Mouse (Mus musculus) ES-E14 (cell line): ENCODE data around the gene Srm. TPM values are rescaled to one million over a fixed set of nuclear protein-coding genes. Genes with fewer than 3 reads are reported as not detected.

Experiments
- DNase-seq: peaks from one replicate; pipeline ENCODE4 v3.0.0-alpha.2; 2013; ENCODE audit warnings: low read depth, low spot score
- H3K27ac ChIP-seq: 2 replicates; pipeline ENCODE4 v1.5.1; 2012; ENCODE audit warnings: low read depth, mild to moderate bottlenecking, low read length, moderate library complexity, mixed read lengths; ENCODE audit not compliant: poor library complexity, insufficient read depth, severe bottlenecking
- H3K36me3 ChIP-seq: 2 replicates; pipeline ENCODE4 v1.6.1; 2012; ENCODE audit warnings: mild to moderate bottlenecking, low read length, moderate library complexity, mixed read lengths; ENCODE audit not compliant: control insufficient read depth, poor library complexity, insufficient read depth, severe bottlenecking
- H3K4me1 ChIP-seq, 2 experiments: fragments of 150-350 bp in 1 of 2; sonication (generic) in 1 of 2; 2 replicates each; pipeline ENCODE4 v1.6.1; 2012; ENCODE audit warnings: low read length in 2 of 2, mild to moderate bottlenecking in 1 of 2, mixed read lengths in 1 of 2; ENCODE audit not compliant: control insufficient read depth in 2 of 2, insufficient read depth in 2 of 2, poor library complexity in 1 of 2
- H3K4me3 ChIP-seq, 2 experiments: fragments of 150-350 bp in 1 of 2; sonication (generic) in 1 of 2; 2 replicates each; pipeline ENCODE4 v1.5.1; 2012; ENCODE audit warnings: low read length in 2 of 2, low read depth in 1 of 2, mild to moderate bottlenecking in 1 of 2, mixed read lengths in 1 of 2; ENCODE audit not compliant: insufficient read depth in 1 of 2, poor library complexity in 1 of 2, severe bottlenecking in 1 of 2
- H3K9ac ChIP-seq: 2 replicates; pipeline ENCODE4 v1.6.1; 2012; ENCODE audit warnings: low read depth, mild to moderate bottlenecking, low read length, mixed read lengths; ENCODE audit not compliant: poor library complexity, insufficient read depth, severe bottlenecking
- H3K9me3 ChIP-seq: fragments of 150-350 bp; sonication (generic); 2 replicates; pipeline ENCODE4 v1.6.1; 2012; ENCODE audit warnings: low read depth, mild to moderate bottlenecking, low read length; ENCODE audit not compliant: control insufficient read depth, insufficient read depth
- CHD2 ChIP-seq: IDR thresholded peaks from 2 replicates; pipeline ENCODE4 v1.6.1; 2014; ENCODE audit warnings: mild to moderate bottlenecking, low read depth, low read length, inconsistent platforms
- HCFC1 ChIP-seq: IDR thresholded peaks from 2 replicates; pipeline ENCODE4 v1.6.1; 2012; ENCODE audit warnings: low read length, inconsistent platforms, borderline replicate concordance; ENCODE audit not compliant: insufficient read depth
- MAFK ChIP-seq: IDR thresholded peaks from 2 replicates; pipeline ENCODE4 v1.6.1; 2014; ENCODE audit warnings: mild to moderate bottlenecking, low read depth, low read length, inconsistent platforms; ENCODE audit not compliant: insufficient read depth
- ZC3H11A ChIP-seq: IDR thresholded peaks from 2 replicates; pipeline ENCODE4 v1.6.1; 2012; ENCODE audit warnings: low read depth, mild to moderate bottlenecking, inconsistent platforms, low read length, borderline replicate concordance
- ZNF384 ChIP-seq: IDR thresholded peaks from 2 replicates; pipeline ENCODE4 v1.6.1; 2012; ENCODE audit warnings: low read depth, low read length, inconsistent platforms
- in situ Hi-C, 2 experiments: fragments of 600-800 bp; cut with MboI; formaldehyde crosslinking; loops; one replicate each; pipeline ENCODE4 v1.15.1; 2025; ENCODE audit warnings: low sequenced_read_pairs in 2 of 2, inconsistent platforms in 1 of 2; ENCODE audit not compliant: unreplicated experiment in 2 of 2
- total RNA-seq: library from RNA; depleted of rRNA; stranded (reverse); fragments of 300-350 nt; gene quantifications from 2 replicates; pipeline ENCODE4 v1.2.3, GENCODE M21; 2012

The Srm gene
- total RNA-seq, 1 experiment = 165 TPM

DNA sequence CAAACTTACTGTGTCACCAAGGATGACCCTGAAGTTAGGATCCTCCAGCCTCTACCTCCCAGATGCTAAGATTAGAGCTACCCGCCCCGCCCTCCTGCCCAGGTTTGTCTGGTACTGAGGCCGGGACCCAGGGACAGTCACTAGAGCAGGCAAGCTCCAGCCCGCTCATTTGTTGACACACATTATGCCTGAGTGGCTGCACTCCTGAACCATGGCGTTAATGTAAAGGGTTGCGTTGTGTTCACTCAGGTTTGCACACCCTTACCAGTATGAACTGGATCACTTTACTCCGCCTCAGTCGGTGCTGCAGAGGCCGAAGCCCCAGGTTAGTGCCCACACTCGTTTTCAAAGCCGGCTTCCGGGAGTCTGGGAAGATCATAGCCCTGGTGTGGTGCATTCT, 27.7 kb upstream of the Srm start:
- H3K27ac ChIP-seq = no peak overlapping the region
- TF ChIP-seq ZC3H11A (no peak), CHD2 (no peak), ZNF384 (no peak)
- no peaks in the 10 kb centered on the region for H3K9me3 ChIP-seq
- peaks cover 65% of the 10 kb centered on the region for H3K36me3 ChIP-seq
- H3K4me1 ChIP-seq = peaks cover 0 to 2% of the 10 kb centered on the region in 2 experiments; a peak in 2 of 4 replicates
- H3K9ac ChIP-seq = no peak overlapping the region
- DNase-seq = no peak
- in situ Hi-C loops = no loop called here
- H3K4me3 ChIP-seq = no peak overlapping the region

DNA sequence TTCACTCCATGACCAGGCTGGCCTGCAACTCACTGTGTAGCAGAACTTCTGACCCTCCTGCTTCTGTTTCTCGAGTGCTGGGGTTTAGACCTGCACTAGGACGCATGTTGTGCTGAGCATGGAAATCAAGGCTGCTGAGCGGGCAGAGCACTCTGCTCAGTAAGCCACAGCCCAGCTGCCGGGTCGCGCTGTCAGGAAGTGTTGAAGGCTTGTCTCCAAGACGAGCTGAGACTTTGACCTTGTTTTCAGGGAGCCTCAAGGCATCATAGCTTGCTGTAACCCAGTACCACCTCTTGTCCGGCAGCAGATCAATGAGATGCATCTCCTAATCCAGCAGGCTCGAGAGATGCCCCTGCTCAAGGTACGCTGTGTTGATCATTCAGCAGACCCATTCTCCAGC, 21.2 kb upstream of the Srm start:
- Histone ChIP-seq H3K36me3 (peaks cover 69% of the 10 kb centered on the region), H3K9me3 (no peaks in the 10 kb centered on the region), H3K27ac (no peak overlapping the region), H3K4me3 (no peak overlapping the region), H3K4me1 (no peaks in the 10 kb centered on the region), H3K9ac (no peak overlapping the region)
- TF ChIP-seq ZC3H11A (no peak), CHD2 (no peak), HCFC1 (no peak), MAFK (no peak), ZNF384 (no peak)
- in situ Hi-C loops = no loop called here
- no peak for DNase-seq

DNA sequence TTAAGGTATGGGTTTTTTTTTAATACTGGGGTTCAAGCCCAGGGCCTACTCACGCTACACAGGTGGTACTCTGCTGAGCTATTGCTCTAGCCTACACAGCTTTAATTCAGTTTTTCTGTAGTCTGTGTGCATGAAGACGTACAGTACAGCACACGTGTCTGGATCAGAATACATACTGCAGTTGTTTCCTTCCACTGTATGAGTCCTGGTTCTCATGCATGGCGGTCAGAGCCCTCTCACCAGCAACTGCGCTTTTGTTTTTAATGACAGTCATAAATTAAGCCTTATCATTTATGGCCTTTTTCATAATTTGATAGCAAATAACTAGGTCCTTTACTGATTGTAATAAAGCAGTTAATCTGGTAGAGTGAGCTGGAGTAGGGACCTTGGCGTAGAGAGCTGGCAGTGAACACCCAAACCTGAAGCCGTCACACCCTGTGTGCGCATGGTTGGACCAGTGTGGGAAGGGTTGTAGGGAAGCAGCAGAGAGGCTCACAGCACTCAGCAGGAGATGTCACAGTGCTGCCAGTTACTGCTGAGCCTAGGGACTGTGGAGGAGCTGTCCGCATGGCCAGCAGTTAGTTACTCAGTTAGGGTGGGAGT, 20.5 kb upstream of the Srm start:
- Histone ChIP-seq H3K4me3 (no peak overlapping the region), H3K4me1 (no peaks in the 10 kb centered on the region), H3K9ac (no peak overlapping the region), H3K27ac (no peak overlapping the region), H3K9me3 (no peaks in the 10 kb centered on the region), H3K36me3 (peaks cover 70% of the 10 kb centered on the region)
- TF ChIP-seq MAFK = no peak
- no peak for TF ChIP-seq HCFC1
- TF ChIP-seq ZNF384 = no peak
- TF ChIP-seq CHD2 = no peak
- no peak for TF ChIP-seq ZC3H11A
- no peak for DNase-seq
- in situ Hi-C loops = no loop called here

- no peaks in the 10 kb centered on the region for H3K4me1 ChIP-seq
- TF ChIP-seq ZC3H11A (no peak), ZNF384 (no peak), CHD2 (no peak), MAFK (no peak), HCFC1 (no peak)
- no peak overlapping the region for H3K4me3 ChIP-seq
- no peak for DNase-seq
- no peak overlapping the region for H3K9ac ChIP-seq
- in situ Hi-C loops = no loop called here
- no peaks in the 10 kb centered on the region for H3K9me3 ChIP-seq
- no peak overlapping the region for H3K27ac ChIP-seq
- H3K36me3 ChIP-seq = peaks cover 76% of the 10 kb centered on the region
Measured at GRCm38 (mm10) chr4:148573222-148573621, 18.1 kb upstream of the Srm start.

- Histone ChIP-seq H3K9me3 (no peaks in the 10 kb centered on the region), H3K4me3 (no peak overlapping the region), H3K36me3 (peaks cover 62% of the 10 kb centered on the region), H3K27ac (no peak overlapping the region; the same call in 1 of the 2 replicates), H3K4me1 (no peaks in the 10 kb centered on the region), H3K9ac (no peak overlapping the region)
- TF ChIP-seq ZC3H11A (no peak), MAFK (no peak), HCFC1 (no peak), CHD2 (no peak), ZNF384 (no peak)
- DNase-seq = no peak
- in situ Hi-C loops = no loop called here
Measured at GRCm38 (mm10) chr4:148580765-148581164, 10.5 kb upstream of the Srm start.
